Mouse (Mus musculus) hindbrain, embryonic 12.5 days (tissue): ENCODE measurements at regions not wholly inside any gene's neighbourhood (a gene's known extent, or its start where the extent isn't known, plus 50 kb on each side); places are given as distances from the start of the nearest gene placed in this dataset.

Experiments
- ATAC-seq: fragments of 200-750 bp; cut with Nextera tagmentation; 2 replicates; pipeline ENCODE4 v1.8.0; 2017; ENCODE audit warnings: moderate TSS enrichment; ENCODE audit not compliant: low FRiP score
- H3K27ac ChIP-seq: fragments of 300-500 bp; sonication (generic); 2 replicates; pipeline ENCODE4 v1.5.1; 2016; ENCODE audit warnings: mild to moderate bottlenecking
- H3K27me3 ChIP-seq: fragments of 300-500 bp; sonication (generic); 2 replicates; pipeline ENCODE4 v1.6.1; 2016; ENCODE audit warnings: mild to moderate bottlenecking
- H3K36me3 ChIP-seq: fragments of 300-500 bp; sonication (generic); 2 replicates; pipeline ENCODE4 v1.6.1; 2016; ENCODE audit warnings: mild to moderate bottlenecking
- H3K4me1 ChIP-seq: fragments of 300-500 bp; sonication (generic); 2 replicates; pipeline ENCODE4 v1.6.1; 2016
- H3K4me2 ChIP-seq: fragments of 300-500 bp; sonication (generic); replicated peaks from 2 replicates; pipeline ENCODE4 v1.6.1; 2016; ENCODE audit warnings: mild to moderate bottlenecking
- H3K4me3 ChIP-seq: fragments of 300-500 bp; sonication (generic); 2 replicates; pipeline ENCODE4 v1.5.1; 2016; ENCODE audit warnings: mild to moderate bottlenecking
- H3K9ac ChIP-seq: fragments of 300-500 bp; sonication (generic); 2 replicates; pipeline ENCODE4 v1.6.1; 2016; ENCODE audit warnings: mild to moderate bottlenecking, moderate library complexity
- H3K9me3 ChIP-seq: fragments of 300-500 bp; sonication (generic); replicated peaks from 2 replicates; pipeline ENCODE4 v1.6.1; 2016; ENCODE audit warnings: mild to moderate bottlenecking
- WGBS: fragments of 180-500 bp; shearing (Covaris S2); methylation state at CpG from one replicate; pipeline ENCODE4 v1.1.7; 2016; 5-methylcytosine and 5-hydroxymethylcytosine counted together

DNA sequence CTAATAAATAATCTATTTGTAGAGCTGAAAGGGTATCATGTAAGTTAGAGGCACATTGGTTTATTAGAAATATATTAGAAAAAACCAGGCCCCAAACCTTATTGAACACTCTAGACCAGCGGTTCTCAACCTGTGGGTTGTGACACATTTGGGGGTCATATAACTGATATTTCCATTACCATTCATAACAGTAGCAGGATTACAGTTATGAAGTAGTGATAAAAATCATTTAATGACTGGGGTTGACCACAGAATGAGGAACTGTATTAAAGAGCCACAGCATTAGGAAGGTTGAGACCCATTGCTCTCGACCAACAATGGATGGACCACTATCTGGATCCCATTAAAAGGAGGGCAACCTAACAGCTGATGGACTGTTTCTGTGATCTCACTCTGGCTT, 92.8 kb upstream of the F13a1 start:
- H3K9me3 ChIP-seq: no peaks in the 10 kb centered on the region
- no peak for ATAC-seq
- no peaks in the 10 kb centered on the region for H3K27me3 ChIP-seq
- 91% methylated on average over 2 of the region's 2 CpGs for WGBS
- no peak overlapping the region for H3K27ac ChIP-seq
- no peak overlapping the region for H3K4me2 ChIP-seq
- H3K4me3 ChIP-seq: no peak overlapping the region
- H3K4me1 ChIP-seq: no peaks in the 10 kb centered on the region
- no peak overlapping the region for H3K9ac ChIP-seq
- H3K36me3 ChIP-seq: no peaks in the 10 kb centered on the region

DNA sequence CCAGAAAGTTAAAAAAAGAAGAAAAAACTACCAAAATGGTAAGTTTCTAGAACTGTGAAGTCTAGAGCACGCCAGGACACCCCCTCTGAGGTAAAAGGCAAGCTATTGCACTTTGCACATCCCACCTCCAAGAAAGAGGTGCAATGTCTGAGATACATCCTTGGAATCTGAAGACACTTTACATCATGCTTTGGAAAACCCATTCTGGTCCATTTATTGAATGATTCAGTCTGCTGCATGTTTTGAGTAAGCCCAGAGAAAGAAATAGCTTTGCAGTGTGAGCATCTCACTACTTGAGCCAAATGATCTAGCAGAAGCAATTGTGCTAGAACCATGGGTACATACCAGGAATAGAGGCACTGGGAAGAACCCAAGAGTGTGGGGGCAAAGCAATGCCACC, 85.1 kb upstream of the F13a1 start:
- H3K27ac ChIP-seq: no peak overlapping the region
- no peak overlapping the region for H3K4me2 ChIP-seq
- no peak overlapping the region for H3K4me3 ChIP-seq
- WGBS: 75% methylated on average over 1 of the region's 1 CpGs
- no peaks in the 10 kb centered on the region for H3K27me3 ChIP-seq
- H3K9ac ChIP-seq: no peak overlapping the region
- no peaks in the 10 kb centered on the region for H3K4me1 ChIP-seq
- no peaks in the 10 kb centered on the region for H3K9me3 ChIP-seq
- ATAC-seq: no peak
- H3K36me3 ChIP-seq: no peaks in the 10 kb centered on the region

DNA sequence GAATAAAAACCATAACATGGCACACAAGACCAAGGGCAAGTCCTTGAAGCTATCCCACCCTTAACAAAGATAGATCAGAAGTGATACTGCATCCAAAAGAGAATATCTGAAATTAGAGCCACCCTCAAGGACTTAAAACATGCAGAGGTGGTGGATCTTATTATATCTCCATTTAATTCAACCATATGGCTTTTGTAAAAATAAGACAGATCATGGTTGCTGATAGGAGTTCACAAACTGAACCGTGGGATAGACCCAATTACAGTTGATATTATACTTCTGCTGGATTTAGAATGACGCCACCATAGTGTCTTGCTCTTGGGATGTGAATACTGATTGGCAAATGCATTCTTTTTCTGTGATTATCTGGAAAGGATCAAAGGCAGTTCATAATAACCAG, 84.5 kb upstream of the F13a1 start:
- H3K4me3 ChIP-seq: no peak overlapping the region
- WGBS: 85% methylated on average over 2 of the region's 2 CpGs
- no peak overlapping the region for H3K4me2 ChIP-seq
- no peaks in the 10 kb centered on the region for H3K27me3 ChIP-seq
- ATAC-seq: no peak
- no peaks in the 10 kb centered on the region for H3K9me3 ChIP-seq
- no peaks in the 10 kb centered on the region for H3K4me1 ChIP-seq
- no peaks in the 10 kb centered on the region for H3K36me3 ChIP-seq
- no peak overlapping the region for H3K27ac ChIP-seq
- H3K9ac ChIP-seq: no peak overlapping the region

DNA sequence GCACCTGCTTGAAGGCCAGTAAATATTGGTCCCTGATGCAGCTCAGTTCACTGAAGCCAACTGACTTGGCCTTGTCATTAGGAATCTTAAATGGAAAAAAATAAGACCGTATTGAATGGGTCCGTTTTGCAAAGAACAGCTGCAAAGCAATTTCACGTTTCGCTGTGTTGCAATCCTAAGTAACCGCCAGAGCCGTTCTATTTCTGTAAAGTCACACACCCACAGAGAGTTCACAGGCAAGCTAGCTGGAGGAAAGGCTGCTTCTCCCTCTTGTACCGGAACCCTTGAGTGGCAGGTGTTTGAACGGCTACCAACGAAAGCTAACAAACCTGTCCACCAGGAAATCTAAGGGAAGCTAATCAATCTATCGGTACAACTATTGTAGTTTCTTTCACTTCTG, 80.6 kb upstream of the F13a1 start:
- ATAC-seq: no peak
- no peaks in the 10 kb centered on the region for H3K9me3 ChIP-seq
- no peak overlapping the region for H3K4me2 ChIP-seq
- H3K9ac ChIP-seq: no peak overlapping the region
- H3K27ac ChIP-seq: no peak overlapping the region
- H3K36me3 ChIP-seq: no peaks in the 10 kb centered on the region
- WGBS: 89% methylated on average over 10 of the region's 10 CpGs
- H3K4me3 ChIP-seq: no peak overlapping the region
- no peaks in the 10 kb centered on the region for H3K4me1 ChIP-seq
- no peaks in the 10 kb centered on the region for H3K27me3 ChIP-seq

DNA sequence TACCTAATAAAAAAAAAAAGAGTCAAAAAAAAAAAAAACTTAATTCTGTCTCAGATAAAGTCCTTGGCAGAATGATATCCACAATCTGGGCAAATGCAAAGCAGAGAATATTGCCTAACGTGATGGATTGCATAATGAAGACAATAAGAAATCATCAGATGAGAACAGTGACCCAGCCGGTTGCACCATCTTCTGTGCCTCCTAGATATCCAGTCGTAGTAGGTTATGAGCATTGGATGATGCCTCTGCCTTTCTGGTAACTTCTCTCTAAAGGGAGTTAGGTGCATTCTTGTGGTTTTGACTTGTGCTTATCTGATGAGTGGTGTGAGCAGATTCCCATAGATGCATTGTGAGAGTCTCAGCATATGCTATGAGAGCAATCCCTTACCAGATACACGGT, 71.6 kb upstream of the F13a1 start:
- H3K9me3 ChIP-seq: no peaks in the 10 kb centered on the region
- H3K36me3 ChIP-seq: no peaks in the 10 kb centered on the region
- H3K27me3 ChIP-seq: no peaks in the 10 kb centered on the region
- no peaks in the 10 kb centered on the region for H3K4me1 ChIP-seq
- no peak overlapping the region for H3K9ac ChIP-seq
- no peak overlapping the region for H3K4me3 ChIP-seq
- H3K27ac ChIP-seq: no peak overlapping the region
- 97% methylated on average over 4 of the region's 4 CpGs for WGBS
- no peak for ATAC-seq
- H3K4me2 ChIP-seq: no peak overlapping the region

DNA sequence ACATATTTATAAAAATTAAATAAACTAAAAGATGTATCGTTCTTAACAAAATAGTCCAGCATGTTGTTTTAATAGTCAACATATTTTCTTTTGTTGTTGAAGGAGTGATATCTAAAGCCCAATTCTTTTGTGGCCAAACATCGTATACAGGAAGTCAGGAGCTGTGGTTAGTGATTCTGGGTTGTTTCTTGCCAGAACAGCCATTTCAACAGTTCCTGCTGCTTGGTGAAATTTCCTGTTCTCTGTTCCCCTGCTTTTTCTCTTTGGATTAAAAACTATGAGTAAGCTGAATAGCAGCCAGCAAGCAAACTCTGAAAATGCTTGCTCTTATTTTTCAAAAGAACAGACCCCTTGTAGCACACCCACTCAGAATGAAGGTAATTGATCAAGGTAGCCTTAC, 70.2 kb upstream of the F13a1 start:
- WGBS: 79% methylated on average over 2 of the region's 2 CpGs
- H3K27ac ChIP-seq: no peak overlapping the region
- no peak overlapping the region for H3K4me2 ChIP-seq
- no peak overlapping the region for H3K9ac ChIP-seq
- H3K9me3 ChIP-seq: no peaks in the 10 kb centered on the region
- H3K27me3 ChIP-seq: no peaks in the 10 kb centered on the region
- no peaks in the 10 kb centered on the region for H3K36me3 ChIP-seq
- no peak for ATAC-seq
- H3K4me3 ChIP-seq: no peak overlapping the region
- no peaks in the 10 kb centered on the region for H3K4me1 ChIP-seq

DNA sequence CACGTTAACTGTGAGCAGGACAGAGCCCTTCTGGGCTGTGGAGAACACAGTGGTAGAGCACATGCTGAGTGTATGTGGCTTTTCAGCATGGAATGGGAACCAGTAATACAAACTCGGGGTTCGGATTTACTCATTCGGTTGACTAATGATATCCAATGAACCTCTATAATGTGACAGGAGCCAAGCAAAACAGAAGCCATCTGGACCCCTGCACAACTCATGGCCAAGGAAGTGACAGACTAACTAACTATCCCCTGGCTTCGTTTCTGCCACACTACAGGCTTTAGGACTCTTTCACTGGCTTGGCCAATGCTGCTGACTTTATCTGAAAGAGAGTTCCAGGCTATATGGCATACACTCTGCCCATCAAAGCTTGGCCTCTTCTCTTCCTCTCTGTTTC, 64.3 kb upstream of the F13a1 start:
- H3K4me3 ChIP-seq: no peak overlapping the region
- WGBS: 87% methylated on average over 5 of the region's 5 CpGs

DNA sequence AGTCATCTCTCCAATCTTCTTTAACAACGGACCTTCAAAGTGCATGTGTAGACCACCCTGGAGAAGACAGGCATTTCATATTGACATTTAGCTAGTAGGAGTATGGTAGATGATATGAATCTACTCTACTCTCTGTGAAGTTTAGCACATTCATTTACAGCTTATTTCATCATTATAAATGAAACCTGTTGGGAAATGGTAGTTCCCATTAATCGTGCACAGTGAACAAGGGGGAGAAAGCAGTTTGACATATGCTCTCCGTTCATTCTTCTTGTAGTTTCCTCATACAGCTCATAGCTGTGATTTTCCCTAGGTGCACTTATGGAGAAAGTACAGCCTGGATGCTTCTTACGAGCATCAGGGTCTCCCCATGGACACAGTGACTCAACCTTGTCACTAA, 61.7 kb upstream of the F13a1 start:
- no peak overlapping the region for H3K4me2 ChIP-seq
- no peaks in the 10 kb centered on the region for H3K27me3 ChIP-seq
- no peaks in the 10 kb centered on the region for H3K9me3 ChIP-seq
- no peak overlapping the region for H3K4me3 ChIP-seq
- ATAC-seq: no peak
- H3K4me1 ChIP-seq: no peaks in the 10 kb centered on the region
- no peak overlapping the region for H3K9ac ChIP-seq
- H3K27ac ChIP-seq: no peak overlapping the region
- 82% methylated on average over 4 of the region's 4 CpGs for WGBS
- no peaks in the 10 kb centered on the region for H3K36me3 ChIP-seq

More for the DNA sequence above, 64.3 kb upstream of the F13a1 start:
- ATAC-seq: no peak
- H3K9ac ChIP-seq: no peak overlapping the region
- H3K9me3 ChIP-seq: no peaks in the 10 kb centered on the region
- no peaks in the 10 kb centered on the region for H3K27me3 ChIP-seq
- H3K4me1 ChIP-seq: no peaks in the 10 kb centered on the region
- no peak overlapping the region for H3K27ac ChIP-seq
- no peaks in the 10 kb centered on the region for H3K36me3 ChIP-seq
- H3K4me2 ChIP-seq: no peak overlapping the region

DNA sequence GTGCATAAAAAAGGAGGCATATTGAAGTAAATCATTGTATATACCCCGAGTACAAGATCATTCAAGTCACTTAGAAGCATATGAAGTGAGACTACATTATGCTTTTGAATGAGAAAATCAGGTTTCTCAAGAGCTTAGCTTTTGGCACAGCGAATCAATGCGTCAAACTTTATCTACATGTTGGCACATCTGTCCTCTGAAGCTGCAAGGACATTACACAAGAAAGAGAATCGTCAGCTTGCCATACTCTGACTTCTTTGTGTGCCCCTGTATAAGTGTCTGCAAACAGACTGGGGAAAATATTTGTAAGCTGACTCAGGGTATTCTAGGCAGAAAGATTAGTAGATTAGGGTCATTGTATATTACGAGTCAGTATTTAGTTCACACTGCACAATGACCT, 57.7 kb upstream of the F13a1 start:
- no peaks in the 10 kb centered on the region for H3K9me3 ChIP-seq
- no peak overlapping the region for H3K27ac ChIP-seq
- WGBS: 82% methylated on average over 5 of the region's 5 CpGs
- ATAC-seq: no peak
- H3K4me3 ChIP-seq: no peak overlapping the region
- no peaks in the 10 kb centered on the region for H3K27me3 ChIP-seq
- peaks cover 10% of the 10 kb centered on the region for H3K4me1 ChIP-seq
- no peak overlapping the region for H3K4me2 ChIP-seq
- no peaks in the 10 kb centered on the region for H3K36me3 ChIP-seq
- no peak overlapping the region for H3K9ac ChIP-seq

DNA sequence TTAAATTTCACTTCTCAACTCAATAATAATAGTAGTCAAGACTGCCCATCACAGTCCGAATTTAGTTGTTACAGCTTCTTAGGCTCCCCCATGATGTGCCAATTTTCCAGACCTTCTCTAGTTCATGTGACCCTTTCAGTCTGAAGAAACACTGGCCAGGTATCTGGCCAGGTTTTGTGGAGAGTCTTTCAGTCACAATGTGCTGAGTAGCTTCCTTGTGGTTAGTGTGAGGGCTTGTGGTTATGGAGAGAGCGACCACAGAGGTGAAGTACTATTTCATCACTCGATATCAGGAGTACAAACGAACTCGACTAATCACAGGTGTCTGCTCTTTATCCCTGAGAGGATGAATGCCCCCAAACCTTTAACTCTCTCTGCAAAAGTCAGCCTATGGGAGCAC, 56.0 kb upstream of the F13a1 start:
- ATAC-seq: no peak
- Histone ChIP-seq H3K9ac (no peak overlapping the region), H3K4me3 (no peak overlapping the region), H3K4me2 (no peak overlapping the region), H3K36me3 (no peaks in the 10 kb centered on the region), H3K4me1 (peaks cover 10% of the 10 kb centered on the region), H3K27me3 (no peaks in the 10 kb centered on the region), H3K9me3 (no peaks in the 10 kb centered on the region), H3K27ac (no peak overlapping the region)
- whole genome bisulfite sequencing: 91% methylated on average over 5 of the region's 5 CpGs

DNA sequence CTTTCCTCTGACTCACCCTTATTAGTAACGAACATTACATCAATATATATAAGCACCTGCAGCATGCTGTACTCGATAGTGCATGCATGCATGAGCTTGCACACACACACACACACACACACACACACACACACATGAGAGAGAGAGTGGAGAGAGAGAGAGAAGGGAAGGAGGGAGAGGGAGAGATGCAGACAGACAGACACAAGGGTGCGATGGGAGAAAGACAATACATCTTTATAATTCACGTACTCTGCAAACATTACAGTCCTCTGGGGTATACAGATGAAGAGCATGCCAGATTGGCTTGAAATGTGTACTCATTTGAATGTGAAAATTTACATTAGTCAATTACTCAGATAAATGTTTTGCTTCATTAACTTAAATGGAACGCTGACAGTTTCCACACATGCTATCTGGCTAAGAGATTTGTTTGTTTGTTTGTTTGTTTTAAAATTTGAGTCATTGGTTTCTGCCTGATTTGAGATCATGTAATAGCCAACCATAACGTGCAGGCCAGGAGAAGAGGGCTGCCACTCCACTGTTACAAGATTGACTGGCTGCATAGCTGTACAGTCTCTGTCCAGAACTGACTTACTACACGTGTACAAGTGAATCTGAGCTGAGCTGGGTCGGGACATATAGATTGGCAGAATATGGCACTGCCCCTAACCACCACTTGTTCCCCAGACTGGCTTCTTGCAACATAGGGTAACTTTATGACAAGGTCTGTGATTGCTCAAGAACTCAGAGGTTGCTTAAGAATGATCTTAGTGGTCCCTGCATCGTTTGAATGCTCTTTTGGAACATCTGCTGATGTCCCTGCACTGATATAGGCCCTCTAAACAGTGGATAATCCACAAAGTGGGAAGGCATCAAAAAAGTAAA, 54.6 kb upstream of the F13a1 start:
- no peaks in the 10 kb centered on the region for H3K9me3 ChIP-seq
- no peaks in the 10 kb centered on the region for H3K27me3 ChIP-seq
- H3K36me3 ChIP-seq: no peaks in the 10 kb centered on the region
- H3K4me2 ChIP-seq: no peak overlapping the region
- H3K4me1 ChIP-seq: peaks cover 10% of the 10 kb centered on the region
- H3K4me3 ChIP-seq: no peak overlapping the region
- WGBS: 72% methylated on average over 9 of the region's 9 CpGs
- H3K9ac ChIP-seq: no peak overlapping the region
- H3K27ac ChIP-seq: 0 out of 2 replicates have a peak overlapping the region, but pooled peaks have one; percentile 25
- peak; percentile 66 for ATAC-seq

DNA sequence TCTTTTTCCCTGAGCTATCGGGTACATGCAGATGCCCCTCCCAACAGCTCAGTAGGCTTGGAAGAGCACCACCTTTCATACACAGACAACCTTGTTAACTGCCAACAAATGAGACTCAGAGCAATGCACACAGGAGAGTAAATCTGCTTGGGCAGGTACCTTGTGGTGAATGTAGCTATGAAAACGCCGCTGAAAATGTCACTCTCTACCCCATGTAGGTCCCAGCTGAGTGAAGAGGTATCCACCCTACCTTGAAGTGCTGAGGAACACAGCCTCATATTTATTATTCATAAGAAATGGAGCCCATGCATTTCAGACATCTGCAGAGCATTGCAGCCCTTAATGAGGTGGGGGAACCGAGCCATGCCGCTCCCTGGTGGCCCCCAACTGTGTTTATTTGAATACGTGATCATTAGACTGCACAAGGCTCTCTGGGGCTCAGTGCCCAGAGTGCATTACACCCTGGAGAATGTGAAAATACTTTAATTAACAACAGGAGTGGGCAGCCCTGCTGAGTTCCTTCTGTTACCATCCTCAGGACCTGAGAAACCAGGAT, 53.8 kb upstream of the F13a1 start:
- ATAC-seq: peak; percentile 92
- Histone ChIP-seq H3K9me3 (no peaks in the 10 kb centered on the region), H3K36me3 (no peaks in the 10 kb centered on the region), H3K9ac (no peak overlapping the region), H3K4me1 (peaks cover 10% of the 10 kb centered on the region), H3K4me3 (no peak overlapping the region), H3K4me2 (no peak overlapping the region), H3K27ac (peak overlapping the region; percentile 25), H3K27me3 (no peaks in the 10 kb centered on the region)
- 36% methylated on average over 6 of the region's 6 CpGs for WGBS

DNA sequence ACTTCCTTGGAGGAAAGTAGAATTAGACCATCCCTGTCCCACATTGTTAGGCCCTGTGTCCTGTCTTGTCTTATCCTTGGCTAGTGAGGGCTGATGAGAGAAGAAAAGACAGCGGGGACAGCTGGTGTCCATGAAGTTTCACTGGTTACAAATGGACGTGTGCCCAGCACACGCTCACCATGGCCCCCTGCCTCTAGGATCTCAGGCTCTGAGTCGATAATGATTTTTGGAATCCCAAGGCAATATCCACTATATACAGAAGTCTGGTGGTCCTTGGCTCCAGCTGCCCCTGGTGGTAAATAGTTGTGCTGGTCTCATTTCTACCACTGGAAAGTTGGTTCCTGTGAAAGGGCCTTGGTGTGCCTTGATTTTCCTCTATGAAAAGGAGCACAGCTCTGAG, 51.7 kb upstream of the F13a1 start:
- Histone ChIP-seq H3K36me3 (no peaks in the 10 kb centered on the region), H3K4me3 (no peak overlapping the region), H3K9me3 (no peaks in the 10 kb centered on the region), H3K27ac (no peak overlapping the region), H3K9ac (no peak overlapping the region), H3K27me3 (no peaks in the 10 kb centered on the region), H3K4me1 (peaks cover 10% of the 10 kb centered on the region), H3K4me2 (no peak overlapping the region)
- 86% methylated on average over 4 of the region's 4 CpGs for WGBS
- ATAC-seq: no peak
